ENCODE assay signal across 10 mouse cellular contexts in the genomic region with DNA sequence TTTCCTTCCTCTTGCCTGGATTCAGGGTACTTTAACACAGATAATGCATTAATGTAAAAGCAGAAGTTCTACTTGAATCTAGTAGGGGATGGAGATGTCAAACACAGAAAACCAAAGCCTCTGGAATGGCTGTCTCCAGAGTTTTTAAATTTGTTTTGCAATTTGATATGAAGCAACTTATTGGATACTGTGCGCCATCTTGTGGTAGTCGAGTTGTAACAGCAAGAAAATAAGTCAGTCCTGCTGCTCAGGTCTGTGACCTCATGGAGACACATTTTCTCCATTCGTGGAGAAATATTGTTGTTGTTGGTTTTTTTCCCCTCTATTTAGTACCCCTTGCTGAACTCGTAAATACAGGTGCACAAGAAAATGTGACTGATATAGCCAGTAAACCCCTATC. TPM values are rescaled to one million over a fixed set of nuclear protein-coding genes. Genes with fewer than 3 reads are reported as not detected.
DNase-seq lines count a peak whose midpoint lies in the region; ATAC-seq and TF ChIP-seq lines count a peak whose summit lies in the region.
"Had no signal": no experiment of that assay in that cellular context is flagged by ENCODE, and none has a peak within 500 bp of the region (broad histone marks: within the 10 kb centered on the region; RNA-seq: fewer than 3 reads in every experiment).

No protein-coding gene starts in this region.

- no peaks in the 10 kb centered on the region for H3K9me3 ChIP-seq in lung, postnatal 0 days (ENCODE audit: low read length)

- peak; percentile 15 for DNase-seq in gastrocnemius, adult 2 months
- no peak for DNase-seq in gastrocnemius, postnatal 25 days
- DNase-seq in ovary, postnatal 14 days (ENCODE audit: low spot score), result peak; percentile 34
- no peak for DNase-seq in ovary, adult 18-20 months (ENCODE audit: low spot score)
- DNase-seq in adrenal gland, postnatal 36 days, result peak; percentile 8 to 43
- DNase-seq in fibroblast of lung, adult 2 months (ENCODE audit: low read depth), result peak; percentile 36
- peak; percentile 87 for DNase-seq in lung, postnatal 0 days (ENCODE audit: low spot score)
- no peak for DNase-seq in ovary, postnatal 36 days (ENCODE audit: low spot score)

- intact Hi-C loops in gastrocnemius, adult 2 months (cut with DNase I), result loop anchor here (1.0 to 5.0 kb wide), 2 partner anchors 59 to 130 kb away; no protein-coding TSS in a partner anchor

- no peaks in the 10 kb centered on the region for H3K27me3 ChIP-seq in lung, postnatal 0 days (replicated peaks; ENCODE audit: insufficient read depth, low read length)

- no peak overlapping the region for H3K4me3 ChIP-seq in gastrocnemius, adult 2 months
- no peak overlapping the region for H3K4me3 ChIP-seq in lung, postnatal 0 days (ENCODE audit: low read depth, low read length)

- H3K36me3 ChIP-seq in lung, postnatal 0 days (ENCODE audit: insufficient read depth, low read length), result no peaks in the 10 kb centered on the region

- H3K4me1 ChIP-seq in lung, postnatal 0 days (ENCODE audit: insufficient read depth, low read depth, low read length), result no peaks in the 10 kb centered on the region

- H3K9ac ChIP-seq in lung, postnatal 0 days (replicated peaks; ENCODE audit: low read depth), result no peak overlapping the region

- H3K27ac ChIP-seq in gastrocnemius, adult 2 months, result no peak overlapping the region
- no peak overlapping the region for H3K27ac ChIP-seq in lung, postnatal 0 days (ENCODE audit: low read length)

- peak; percentile 89 for TF ChIP-seq CTCF in gastrocnemius, adult 2 months (IDR thresholded peaks at IDR 0.05)
- peak; percentile 81 for TF ChIP-seq CTCF in lung, postnatal 0 days (IDR thresholded peaks at IDR 0.05)

- TF ChIP-seq EP300 in lung, postnatal 0 days (IDR thresholded peaks at IDR 0.05), result no peak

- ATAC-seq in lung, postnatal 0 days, result no peak; the same call in 1 of the 2 replicates

- H3K4me2 ChIP-seq in lung, postnatal 0 days (replicated peaks; ENCODE audit: low read depth, low read length), result no peak overlapping the region

- WGBS in lung, postnatal 0 days, result 4% methylated on average over 4 of the region's 4 CpGs

RNA-seq across cellular contexts. Expression of gene Fpr3, which starts 8.4 kb away (rescaled TPM):
- total RNA-seq in gastrocnemius, adult 2 months (2021), result not detected
- not detected for total RNA-seq in gastrocnemius, postnatal 25 days (2021)
- not detected for total RNA-seq in adrenal gland, postnatal 36 days (2021)
- polyA plus RNA-seq in lung, postnatal 0 days (2015; fragmentation: Nextera tagmentation; extraction: Ambion mirVana), result not detected in 2 replicates
- total RNA-seq: adrenal gland, adult 18-20 months had no signal
- polyA plus RNA-seq: limb, embryonic 11.5 days had no signal

RNA-seq across cellular contexts. Expression of gene Fpr2, which starts 8.4 kb away (rescaled TPM):
- not detected for total RNA-seq in gastrocnemius, adult 2 months (2021)
- not detected for total RNA-seq in gastrocnemius, postnatal 25 days (2021)
- total RNA-seq in adrenal gland, postnatal 36 days (2021), result not detected
- polyA plus RNA-seq in lung, postnatal 0 days (2015; fragmentation: Nextera tagmentation; extraction: Ambion mirVana), result 12.6 and 15.4 TPM in 2 replicates
- total RNA-seq: adrenal gland, adult 18-20 months had no signal
- polyA plus RNA-seq: limb, embryonic 11.5 days had no signal

RNA-seq across cellular contexts. Expression of gene Fpr1, which starts 12.3 kb away (rescaled TPM):
- not detected for total RNA-seq in gastrocnemius, adult 2 months (2021)
- not detected for total RNA-seq in gastrocnemius, postnatal 25 days (2021)
- total RNA-seq in adrenal gland, postnatal 36 days (2021), result not detected
- polyA plus RNA-seq in lung, postnatal 0 days (2015; fragmentation: Nextera tagmentation; extraction: Ambion mirVana), result 13.7 and 14.9 TPM in 2 replicates
- total RNA-seq: adrenal gland, adult 18-20 months had no signal
- polyA plus RNA-seq: limb, embryonic 11.5 days had no signal

RNA-seq across cellular contexts. Expression of gene Has1, which starts 41.0 kb away (rescaled TPM):
- total RNA-seq in gastrocnemius, adult 2 months (2021), result under 1 TPM; 0.13 to 0.22 TPM
- total RNA-seq in gastrocnemius, postnatal 25 days (2021), result under 1 TPM; 0.15 to 0.40 TPM
- total RNA-seq in adrenal gland, postnatal 36 days (2021), result under 1 TPM; 0.13 to 0.26 TPM
- polyA plus RNA-seq in lung, postnatal 0 days (2015; fragmentation: Nextera tagmentation; extraction: Ambion mirVana), result 1.9 and 2.4 TPM in 2 replicates

Comparison
In these comparisons a context has a peak if more than half of its experiments do, and no peak if none do; other contexts are left out.
1. DNase-seq: peak in gastrocnemius, adult 2 months (single experiment), ovary, postnatal 14 days (single experiment), adrenal gland, postnatal 36 days (2 of 2), fibroblast of lung, adult 2 months (single experiment) and lung, postnatal 0 days (single experiment); none in gastrocnemius, postnatal 25 days (single experiment), ovary, adult 18-20 months (single experiment) and ovary, postnatal 36 days (single experiment).